Mouse (Mus musculus) embryonic facial prominence, embryonic 12.5 days (tissue): Measurements from ENCODE around the gene Arhgap22. TPM values are rescaled to one million over a fixed set of nuclear protein-coding genes. Genes with fewer than 3 reads are reported as not detected.
A peak's percentile ranks its signal among the peaks of the same experiment; 100 is the strongest.

Experiments
- ATAC-seq: fragments of 200-750 bp; cut with Nextera tagmentation; 2 replicates; pipeline ENCODE4 v1.8.0; 2017; ENCODE audit not compliant: insufficient number of reproducible peaks, insufficient read depth, low FRiP score, low TSS enrichment
- H3K27ac ChIP-seq: fragments of 300-500 bp; sonication (generic); 2 replicates; pipeline ENCODE4 v1.5.1; 2016; ENCODE audit warnings: mild to moderate bottlenecking
- H3K27me3 ChIP-seq: fragments of 300-500 bp; sonication (generic); 2 replicates; pipeline ENCODE4 v1.6.1; 2016; ENCODE audit warnings: mild to moderate bottlenecking, moderate library complexity
- H3K36me3 ChIP-seq: fragments of 300-500 bp; sonication (generic); 2 replicates; pipeline ENCODE4 v1.6.1; 2016; ENCODE audit warnings: mild to moderate bottlenecking
- H3K4me1 ChIP-seq: fragments of 300-500 bp; sonication (generic); 2 replicates; pipeline ENCODE4 v1.6.1; 2016
- H3K4me2 ChIP-seq: fragments of 300-500 bp; sonication (generic); replicated peaks from 2 replicates; pipeline ENCODE4 v1.6.1; 2016; ENCODE audit warnings: mild to moderate bottlenecking, moderate library complexity
- H3K4me3 ChIP-seq: fragments of 300-500 bp; sonication (generic); 2 replicates; pipeline ENCODE4 v1.5.1; 2016; ENCODE audit warnings: mild to moderate bottlenecking
- H3K9ac ChIP-seq: fragments of 300-500 bp; sonication (generic); 2 replicates; pipeline ENCODE4 v1.6.1; 2016; ENCODE audit warnings: mild to moderate bottlenecking, moderate library complexity
- H3K9me3 ChIP-seq: fragments of 300-500 bp; sonication (generic); 2 replicates; pipeline ENCODE4 v1.6.1; 2016; ENCODE audit warnings: mild to moderate bottlenecking, moderate library complexity
- WGBS: fragments of 180-500 bp; shearing (Covaris S2); methylation state at CpG from one replicate; pipeline ENCODE4 v1.1.7; 2016; 5-methylcytosine and 5-hydroxymethylcytosine counted together
- polyA plus RNA-seq: library from polyadenylated mRNA; unstranded; fragments of >200 nt; fragmentation: Nextera tagmentation; extraction: Ambion mirVana; gene quantifications from 2 replicates; pipeline ENCODE4 v1.2.1, GENCODE M21; 2016

The Arhgap22 gene
- polyA plus RNA-seq, 1 experiment from 2014 or later: 4.5 TPM

DNA sequence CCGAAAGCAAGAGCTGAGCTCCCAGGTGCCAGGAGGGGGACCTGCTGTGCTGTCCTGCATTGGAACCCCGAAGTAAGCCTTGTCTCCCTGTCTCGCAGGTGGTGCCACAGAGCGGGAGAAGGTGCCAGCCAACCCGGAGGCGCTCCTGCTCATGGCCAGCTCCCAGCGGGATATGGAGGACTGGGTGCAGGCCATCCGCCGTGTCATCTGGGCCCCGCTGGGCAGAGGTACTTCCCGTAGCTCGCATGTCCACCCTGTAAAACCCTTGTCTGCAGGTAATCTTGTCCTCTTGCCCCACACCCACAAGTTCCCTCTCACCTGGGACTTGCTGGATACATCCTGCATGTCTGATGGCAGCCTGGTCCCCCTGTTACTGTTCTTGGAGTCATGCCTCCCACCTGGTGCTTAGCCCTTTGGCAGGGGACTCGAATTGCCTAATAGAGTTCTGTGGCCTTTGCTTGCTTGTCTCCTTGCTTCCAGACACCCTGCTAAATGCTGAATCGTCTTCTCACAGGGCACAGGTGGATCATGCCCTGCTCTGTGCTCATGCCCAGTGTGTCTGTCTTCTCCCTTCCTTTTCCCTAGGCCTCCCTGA is 129.4 kb downstream of the Arhgap22 start:
- Histone ChIP-seq H3K9ac (no peak overlapping the region), H3K9me3 (no peaks in the 10 kb centered on the region), H3K4me3 (no peak overlapping the region), H3K27ac (no peak overlapping the region), H3K4me2 (no peak overlapping the region), H3K4me1 (no peaks in the 10 kb centered on the region), H3K27me3 (0 out of 2 replicates have a peak, but pooled peaks cover 5% of the 10 kb centered on the region), H3K36me3 (no peaks in the 10 kb centered on the region)
- 88% methylated on average over 14 of the region's 14 CpGs for WGBS
- no peak for ATAC-seq

DNA sequence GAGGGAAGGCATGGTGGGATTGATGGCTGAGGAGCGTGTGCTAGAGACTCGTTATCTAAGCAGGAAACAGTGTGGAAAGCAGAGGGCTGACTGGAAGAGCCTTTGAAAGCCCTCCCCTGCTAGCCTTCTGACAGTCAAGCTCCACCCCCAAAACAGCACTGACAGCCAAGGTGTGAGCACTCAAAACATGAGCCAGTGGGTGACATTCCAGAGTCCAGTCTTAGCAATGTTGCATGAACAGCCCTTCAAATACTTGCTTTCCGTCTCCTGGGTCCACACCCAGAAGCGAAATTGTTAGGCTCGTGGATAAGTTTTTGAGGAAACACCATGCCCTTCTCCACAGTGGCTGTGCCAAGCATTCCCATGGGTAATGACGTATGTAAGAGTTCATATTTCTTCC is 132.7 kb downstream of the Arhgap22 start:
- ATAC-seq: no peak

DNA sequence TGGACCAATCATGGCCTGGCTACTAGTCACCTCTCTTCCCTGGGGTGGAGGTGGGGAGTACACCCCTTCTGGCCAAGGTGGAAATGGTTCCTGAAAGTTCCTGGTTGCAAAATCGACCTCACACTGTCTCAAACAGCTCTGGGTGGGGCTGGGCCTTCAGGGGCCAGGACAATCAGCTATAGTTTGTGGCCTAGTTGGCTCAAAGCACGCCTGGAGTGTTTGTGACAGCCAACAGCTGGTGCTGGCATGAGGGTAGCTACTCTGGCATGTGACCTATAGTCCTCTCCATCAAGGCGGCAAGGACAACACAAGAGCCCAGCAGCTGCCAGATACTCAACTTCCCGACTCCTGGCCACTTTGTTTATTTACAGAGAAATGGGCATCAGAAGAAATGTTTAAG is 133.9 kb downstream of the Arhgap22 start:
- Histone ChIP-seq H3K4me3 (no peak overlapping the region), H3K27me3 (peaks cover 45% of the 10 kb centered on the region), H3K36me3 (no peaks in the 10 kb centered on the region), H3K27ac (no peak overlapping the region), H3K9me3 (no peaks in the 10 kb centered on the region), H3K9ac (no peak overlapping the region), H3K4me1 (0 out of 2 replicates have a peak, but pooled peaks cover 5% of the 10 kb centered on the region), H3K4me2 (no peak overlapping the region)
- WGBS: 62% methylated on average over 4 of the region's 4 CpGs
- ATAC-seq: no peak

More for the DNA sequence above, 132.7 kb downstream of the Arhgap22 start:
- peaks cover 34% of the 10 kb centered on the region for H3K27me3 ChIP-seq
- no peaks in the 10 kb centered on the region for H3K9me3 ChIP-seq
- H3K36me3 ChIP-seq: no peaks in the 10 kb centered on the region
- H3K4me2 ChIP-seq: no peak overlapping the region
- H3K9ac ChIP-seq: no peak overlapping the region
- 72% methylated on average over 6 of the region's 6 CpGs for WGBS
- H3K27ac ChIP-seq: no peak overlapping the region
- H3K4me3 ChIP-seq: no peak overlapping the region
- 0 out of 2 replicates have a peak, but pooled peaks cover 5% of the 10 kb centered on the region for H3K4me1 ChIP-seq

DNA sequence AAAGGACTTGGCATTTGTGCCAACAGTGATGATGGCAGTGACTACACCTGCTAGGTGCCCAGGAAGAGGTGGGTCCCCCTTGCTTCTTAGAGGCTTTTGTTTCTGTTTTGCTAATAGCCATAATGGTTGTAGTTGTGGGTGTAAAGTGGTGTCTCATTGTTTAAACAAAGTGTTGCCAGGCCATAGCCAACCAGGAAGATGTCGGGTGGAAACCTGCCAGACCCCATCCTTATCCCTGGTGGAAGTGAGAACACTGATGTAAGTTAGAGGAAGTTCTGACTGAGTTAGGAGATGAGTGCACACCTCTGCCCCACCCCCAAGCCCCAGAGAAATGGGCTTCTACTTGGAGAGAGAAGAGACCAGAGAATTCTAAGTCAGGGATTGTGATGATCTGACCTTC is 134.3 kb downstream of the Arhgap22 start:
- Histone ChIP-seq H3K4me2 (no peak overlapping the region), H3K9me3 (no peaks in the 10 kb centered on the region), H3K36me3 (no peaks in the 10 kb centered on the region), H3K27me3 (peaks cover 50% of the 10 kb centered on the region), H3K4me1 (0 out of 2 replicates have a peak, but pooled peaks cover 5% of the 10 kb centered on the region), H3K9ac (no peak overlapping the region), H3K27ac (no peak overlapping the region), H3K4me3 (no peak overlapping the region)
- ATAC-seq: no peak
- 76% methylated on average over 1 of the region's 1 CpGs for WGBS

DNA sequence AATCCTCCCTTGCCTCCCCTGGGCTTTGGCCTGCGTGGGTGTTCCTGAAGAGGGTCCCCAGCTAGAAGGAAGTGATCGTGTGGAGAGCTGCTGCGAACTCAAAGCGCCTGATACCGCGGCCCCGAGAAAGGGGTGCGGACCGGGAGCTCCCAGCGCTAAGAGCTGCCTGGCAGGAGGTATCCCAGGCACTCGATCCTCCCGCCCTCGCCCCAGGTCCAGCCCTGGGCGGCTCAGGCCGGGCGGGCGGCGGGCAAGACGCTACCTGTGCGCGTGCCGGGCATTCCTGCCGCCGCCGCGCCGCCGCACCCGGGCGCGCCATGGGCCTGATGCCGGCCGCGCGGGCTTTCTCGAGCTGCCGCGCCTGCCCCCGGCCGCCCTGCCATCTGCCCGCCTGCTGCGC is 137.2 kb downstream of the Arhgap22 start:
- H3K4me2 ChIP-seq: peak overlapping the region; percentile 87
- H3K9ac ChIP-seq: peak overlapping the region; percentile 63
- peaks cover 50% of the 10 kb centered on the region for H3K27me3 ChIP-seq
- 1% methylated on average over 42 of the region's 42 CpGs for WGBS
- H3K27ac ChIP-seq: no peak overlapping the region
- H3K4me1 ChIP-seq: 0 out of 2 replicates have a peak, but pooled peaks cover 5% of the 10 kb centered on the region
- H3K9me3 ChIP-seq: no peaks in the 10 kb centered on the region
- H3K4me3 ChIP-seq: peak overlapping the region; percentile 44
- H3K36me3 ChIP-seq: no peaks in the 10 kb centered on the region
- no peak for ATAC-seq

DNA sequence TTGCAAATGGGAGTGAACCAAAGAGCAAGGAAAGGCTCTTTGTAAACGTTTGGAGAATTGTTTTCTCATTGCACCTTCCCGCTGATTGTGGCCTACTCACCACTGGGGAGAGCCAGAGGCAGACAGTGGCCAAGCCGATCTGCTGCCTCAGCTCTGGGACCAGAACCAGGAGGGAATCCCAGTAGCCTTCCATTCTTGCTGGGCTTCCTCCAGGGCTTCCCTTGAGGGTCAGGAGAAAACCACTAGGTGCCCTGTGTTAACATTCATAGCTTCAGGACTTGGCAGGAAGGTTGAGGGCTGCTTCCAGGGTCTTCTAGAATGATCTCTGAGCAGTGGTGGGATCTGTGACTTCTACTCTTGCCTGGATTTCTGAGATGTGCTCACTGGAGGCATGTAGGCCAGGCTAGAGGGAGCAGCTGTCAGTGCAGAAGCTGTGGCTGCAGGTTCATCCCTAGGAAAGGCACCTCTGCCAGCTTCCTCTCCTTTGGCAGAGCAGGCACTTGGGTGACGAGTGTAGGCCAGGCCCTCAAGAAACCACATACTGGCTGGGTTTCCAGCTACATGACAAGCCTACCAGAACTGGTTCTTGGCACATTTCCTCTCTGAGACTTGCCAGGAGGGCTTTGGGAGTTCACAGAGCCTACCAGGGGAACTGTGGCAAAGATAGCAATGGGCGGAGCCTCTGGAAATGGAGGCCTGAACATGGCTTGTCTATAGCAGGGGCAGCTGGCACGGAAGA is 138.3 kb downstream of the Arhgap22 start:
- Histone ChIP-seq H3K4me3 (no peak overlapping the region), H3K36me3 (no peaks in the 10 kb centered on the region)
- ATAC-seq: no peak

DNA sequence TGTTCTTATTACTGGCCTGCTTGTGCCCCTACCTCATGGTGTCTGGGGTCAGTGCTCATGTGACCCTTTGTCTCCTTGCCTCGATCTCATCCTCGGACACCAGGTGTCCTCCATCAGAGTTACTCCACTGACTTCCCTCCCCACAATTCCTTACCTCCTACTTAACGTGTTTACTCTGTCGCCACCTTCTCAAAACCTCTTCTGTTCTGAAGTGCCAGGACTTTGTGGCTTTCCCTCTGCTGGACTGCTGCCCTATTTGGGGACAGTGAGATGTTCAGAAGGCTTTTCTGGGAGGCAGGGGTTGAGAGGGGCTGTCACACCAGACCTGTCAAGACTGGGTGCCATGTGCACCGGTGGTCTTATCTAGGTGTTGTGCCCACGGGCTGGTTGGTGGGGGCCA is 139.1 kb downstream of the Arhgap22 start:
- 0 out of 2 replicates have a peak, but pooled peaks cover 5% of the 10 kb centered on the region for H3K4me1 ChIP-seq
- ATAC-seq: no peak
- H3K4me3 ChIP-seq: no peak overlapping the region
- H3K9ac ChIP-seq: no peak overlapping the region
- H3K27me3 ChIP-seq: peaks cover 45% of the 10 kb centered on the region
- no peaks in the 10 kb centered on the region for H3K9me3 ChIP-seq
- WGBS: 76% methylated on average over 6 of the region's 6 CpGs
- no peak overlapping the region for H3K4me2 ChIP-seq
- no peaks in the 10 kb centered on the region for H3K36me3 ChIP-seq
- H3K27ac ChIP-seq: no peak overlapping the region

More for the DNA sequence above, 138.3 kb downstream of the Arhgap22 start:
- H3K4me2 ChIP-seq: no peak overlapping the region; the same call in 1 of the 2 replicates
- WGBS: 78% methylated on average over 6 of the region's 6 CpGs
- H3K4me1 ChIP-seq: 0 out of 2 replicates have a peak, but pooled peaks cover 5% of the 10 kb centered on the region
- no peaks in the 10 kb centered on the region for H3K9me3 ChIP-seq
- H3K27me3 ChIP-seq: peaks cover 49% of the 10 kb centered on the region
- H3K9ac ChIP-seq: no peak overlapping the region
- H3K27ac ChIP-seq: no peak overlapping the region

DNA sequence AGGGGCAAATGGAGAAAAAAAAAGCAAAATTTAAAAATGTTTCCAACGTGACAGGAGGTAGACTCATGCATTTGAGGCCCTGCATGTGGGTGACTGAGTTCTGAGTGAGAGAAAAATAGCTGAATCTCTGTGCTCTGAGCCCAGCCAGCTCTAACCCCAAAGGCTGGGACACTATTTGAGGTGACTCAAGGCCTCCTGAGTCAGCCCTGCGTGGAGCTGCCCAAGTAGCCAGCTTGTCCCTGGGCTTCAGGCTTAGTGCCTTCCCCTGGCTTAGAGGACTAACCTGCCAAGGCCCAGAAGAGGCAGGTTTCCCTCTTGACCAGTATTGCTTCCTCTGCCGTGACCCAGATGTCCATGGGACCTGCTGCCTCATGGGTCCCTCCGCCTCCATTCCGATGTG is 141.4 kb downstream of the Arhgap22 start:
- ATAC-seq: no peak
- Histone ChIP-seq H3K27me3 (peaks cover 29% of the 10 kb centered on the region), H3K9me3 (no peaks in the 10 kb centered on the region), H3K4me1 (0 out of 2 replicates have a peak, but pooled peaks cover 5% of the 10 kb centered on the region), H3K27ac (no peak overlapping the region), H3K36me3 (no peaks in the 10 kb centered on the region), H3K4me2 (no peak overlapping the region), H3K4me3 (no peak overlapping the region), H3K9ac (no peak overlapping the region)
- WGBS: 87% methylated on average over 5 of the region's 5 CpGs

DNA sequence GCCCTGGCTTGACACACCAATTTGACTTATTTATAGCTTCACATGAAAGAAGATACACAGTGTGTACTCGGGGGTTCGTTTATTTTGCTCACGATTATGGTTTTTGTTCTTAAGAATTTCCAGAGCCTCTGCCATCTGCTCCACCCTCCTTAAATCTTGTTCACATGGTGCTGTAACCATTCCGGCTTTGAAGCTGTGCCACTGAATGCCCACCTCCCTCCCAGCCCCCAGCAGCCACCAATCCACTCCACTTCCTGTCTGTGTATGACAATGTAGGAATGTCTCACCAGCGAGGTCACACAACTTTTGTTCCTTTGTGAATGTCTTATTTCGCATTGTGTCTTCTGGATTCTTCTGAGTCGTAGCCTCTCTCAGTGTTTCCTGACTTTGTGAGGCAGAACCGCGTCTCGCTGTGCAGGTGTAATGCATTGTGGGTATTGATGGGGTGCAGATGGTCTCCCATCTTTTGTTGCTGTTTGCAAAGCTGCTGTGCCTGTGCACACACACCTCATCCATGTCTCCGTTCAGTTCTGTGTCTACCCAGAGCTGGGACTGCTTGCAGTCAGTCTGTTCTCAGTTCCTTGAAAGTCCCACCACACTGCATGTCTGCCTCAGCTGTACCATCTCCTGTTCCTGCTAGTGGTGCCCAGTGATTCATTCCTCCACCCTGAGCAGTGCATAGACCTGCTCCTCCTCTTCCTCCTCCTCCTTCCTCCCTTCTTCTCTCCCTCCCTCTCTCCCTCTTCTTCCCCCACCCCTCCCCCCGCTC is 144.0 kb downstream of the Arhgap22 start:
- Histone ChIP-seq H3K9ac (no peak overlapping the region), H3K4me3 (no peak overlapping the region), H3K36me3 (no peaks in the 10 kb centered on the region), H3K27me3 (peaks cover 4% of the 10 kb centered on the region), H3K4me2 (no peak overlapping the region), H3K27ac (no peak overlapping the region), H3K4me1 (peaks cover 18% of the 10 kb centered on the region), H3K9me3 (no peaks in the 10 kb centered on the region)
- ATAC-seq: no peak
- WGBS: 78% methylated on average over 12 of the region's 12 CpGs

DNA sequence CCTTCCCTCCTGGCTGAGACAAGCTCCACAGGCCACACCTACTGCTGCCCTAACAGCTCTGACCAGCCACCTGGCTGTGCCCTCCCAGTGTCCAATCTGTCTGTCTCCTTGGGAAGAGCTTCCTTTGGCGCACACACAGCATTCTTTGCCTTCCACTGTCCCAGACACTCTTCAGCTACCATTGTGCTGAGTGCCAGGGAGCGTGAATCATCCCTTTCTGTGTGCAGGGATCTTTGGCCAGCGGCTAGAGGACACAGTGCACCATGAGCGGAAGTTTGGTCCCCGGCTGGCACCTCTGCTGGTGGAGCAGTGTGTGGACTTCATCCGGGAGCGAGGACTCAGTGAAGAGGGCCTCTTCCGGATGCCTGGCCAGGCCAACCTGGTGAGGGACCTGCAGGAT is 145.1 kb downstream of the Arhgap22 start:
- Histone ChIP-seq H3K4me3 (no peak overlapping the region), H3K9me3 (no peaks in the 10 kb centered on the region), H3K27me3 (no peaks in the 10 kb centered on the region), H3K27ac (no peak overlapping the region), H3K4me2 (no peak overlapping the region), H3K4me1 (peaks cover 22% of the 10 kb centered on the region), H3K36me3 (no peaks in the 10 kb centered on the region), H3K9ac (no peak overlapping the region)
- WGBS: 91% methylated on average over 8 of the region's 8 CpGs
- no peak for ATAC-seq

DNA sequence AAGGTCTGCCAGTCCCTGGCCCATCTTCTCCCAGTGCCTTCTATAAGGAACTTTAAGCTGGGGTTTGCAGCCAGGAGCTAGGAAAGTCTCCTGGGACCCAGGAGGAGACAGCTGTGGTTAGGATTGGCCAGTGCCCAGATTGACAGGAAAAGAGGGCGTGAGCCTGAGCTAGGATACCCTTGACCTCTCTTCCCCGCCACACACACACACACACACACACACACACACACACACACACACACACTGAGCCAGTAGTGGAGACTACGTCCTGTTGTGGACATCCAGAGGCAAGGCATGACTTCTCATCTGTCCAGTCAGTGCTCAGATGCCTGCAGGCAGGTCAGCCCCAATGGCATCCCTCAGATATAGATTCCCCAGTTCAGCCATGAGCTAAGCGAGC is 147.7 kb downstream of the Arhgap22 start:
- Histone ChIP-seq H3K27ac (no peak overlapping the region), H3K27me3 (no peaks in the 10 kb centered on the region), H3K36me3 (no peaks in the 10 kb centered on the region), H3K4me2 (no peak overlapping the region), H3K9ac (no peak overlapping the region), H3K4me3 (no peak overlapping the region), H3K9me3 (no peaks in the 10 kb centered on the region), H3K4me1 (peaks cover 22% of the 10 kb centered on the region)
- no peak for ATAC-seq
- WGBS: 30% methylated on average over 4 of the region's 4 CpGs
